Mouse (Mus musculus): ENCODE data around the gene Ubqln5.

DNA sequence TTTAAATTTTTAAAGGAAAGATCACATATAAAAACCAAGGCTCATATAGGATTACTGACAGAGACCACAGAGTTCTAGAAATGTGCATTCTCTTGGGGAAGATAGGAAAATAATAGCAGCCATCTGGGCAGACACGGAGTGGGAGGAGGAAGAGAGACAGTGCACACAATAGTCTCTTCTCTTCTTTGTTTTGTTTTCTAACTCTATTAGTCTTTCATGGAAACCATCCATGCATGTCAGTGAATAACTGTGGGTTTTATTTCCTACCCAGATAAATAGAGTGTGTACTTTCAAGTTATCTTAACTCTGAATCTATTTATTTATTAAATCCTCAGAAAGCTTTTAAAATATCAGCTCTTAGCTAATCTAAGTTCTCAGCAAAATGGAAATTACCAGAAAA lies 45.5 kb upstream of the Ubqln5 start:
- TF ChIP-seq CTCF (IDR thresholded peaks at IDR 0.05; ENCODE audit: control insufficient read depth, insufficient read depth, low read length) (no peak), POLR2A (IDR thresholded peaks at IDR 0.05; ENCODE audit: borderline replicate concordance, control insufficient read depth, low read depth, low read length) (no peak)
